Mouse (Mus musculus) CH12.LX (cell line): ENCODE measurements around the gene Hoxb5. TPM values are rescaled to one million over a fixed set of nuclear protein-coding genes. Genes with fewer than 3 reads are reported as not detected.

ENCODE experiments used
- DNase-seq: peaks from one replicate; pipeline ENCODE4 v3.0.0-alpha.2; 2013; ENCODE audit errors: extremely low read depth
- H3K27ac ChIP-seq: 2 replicates; pipeline ENCODE4 v1.5.1; 2012; ENCODE audit warnings: low read depth, mild to moderate bottlenecking, control low read depth, moderate library complexity; ENCODE audit not compliant: insufficient read depth
- H3K27me3 ChIP-seq: replicated peaks from 2 replicates; pipeline ENCODE3; 2012; ENCODE audit warnings: inconsistent platforms
- H3K36me3 ChIP-seq, 2 experiments: replicated peaks in 1 of 2; 2 replicates each; pipeline versions ENCODE3 to v1.6.1; 2012; ENCODE audit warnings: inconsistent platforms in 1 of 2, low read length in 1 of 2, mild to moderate bottlenecking in 1 of 2, mixed read lengths in 1 of 2, moderate library complexity in 1 of 2; ENCODE audit not compliant: control insufficient read depth in 1 of 2, insufficient read depth in 1 of 2
- H3K4me1 ChIP-seq, 2 experiments: 2 replicates each; pipeline ENCODE4 v1.6.1; 2012; ENCODE audit warnings: inconsistent platforms in 1 of 2, moderate library complexity in 1 of 2; ENCODE audit not compliant: insufficient read depth in 2 of 2, control insufficient read depth in 1 of 2
- H3K4me2 ChIP-seq: 2 replicates; pipeline ENCODE4 v1.6.1; 2012; ENCODE audit warnings: low read depth, mild to moderate bottlenecking, control low read depth; ENCODE audit not compliant: poor library complexity, insufficient read depth, severe bottlenecking
- H3K4me3 ChIP-seq, 3 experiments: fragments of 150-350 bp in 1 of 3; sonication (generic) in 1 of 3; replicated peaks in 1 of 3; 2 replicates each; pipeline versions ENCODE3 to v1.5.1; 2011 to 2012; ENCODE audit warnings: low read depth in 2 of 3, low read length in 2 of 3, mild to moderate bottlenecking in 2 of 3, moderate library complexity in 2 of 3, control low read depth in 1 of 3, improper control_type of control experiment in 1 of 3, inconsistent platforms in 1 of 3, mixed read lengths in 1 of 3; ENCODE audit not compliant: poor library complexity in 1 of 3
- H3K79me2 ChIP-seq: replicated peaks from 2 replicates; pipeline ENCODE4 v1.6.1; 2012; ENCODE audit warnings: mild to moderate bottlenecking, moderate library complexity; ENCODE audit not compliant: control insufficient read depth, poor library complexity, insufficient read depth, severe bottlenecking; ENCODE audit errors: extremely low read depth
- H3K9ac ChIP-seq: 2 replicates; pipeline ENCODE4 v1.6.1; 2012; ENCODE audit warnings: low read depth, mild to moderate bottlenecking, control low read depth, moderate library complexity; ENCODE audit not compliant: insufficient read depth
- H3K9me3 ChIP-seq: replicated peaks from 2 replicates; pipeline ENCODE3; 2012; ENCODE audit warnings: low read length, inconsistent platforms, mixed read lengths
- BHLHE40 ChIP-seq: IDR thresholded peaks from 2 replicates; pipeline ENCODE4 v1.6.1; 2011; ENCODE audit warnings: mild to moderate bottlenecking, low read depth, low read length, improper control_type of control experiment
- CHD1 ChIP-seq: IDR thresholded peaks from 2 replicates; pipeline ENCODE4 v1.6.1; 2012; ENCODE audit warnings: low read depth, low read length, improper control_type of control experiment, inconsistent platforms
- CHD2 ChIP-seq: IDR thresholded peaks from 2 replicates; pipeline ENCODE4 v1.6.1; 2011; ENCODE audit warnings: low read length, improper control_type of control experiment
- CTCF ChIP-seq, 2 experiments: IDR thresholded peaks in 1 of 2; conservative IDR thresholded peaks in 1 of 2; 2 replicates each; pipeline ENCODE4 v1.5.1; 2011 to 2012; ENCODE audit warnings: low read depth in 2 of 2, low read length in 2 of 2, improper control_type of control experiment in 1 of 2, inconsistent platforms in 1 of 2, mild to moderate bottlenecking in 1 of 2, moderate library complexity in 1 of 2
- E2F4 ChIP-seq: IDR thresholded peaks from 2 replicates; pipeline ENCODE4 v1.6.1; 2011; ENCODE audit warnings: low read depth, low read length, improper control_type of control experiment; ENCODE audit not compliant: insufficient replicate concordance
- ELF1 ChIP-seq: IDR thresholded peaks from 2 replicates; pipeline ENCODE4 v1.6.1; 2014; ENCODE audit warnings: low read depth, mild to moderate bottlenecking, inconsistent platforms, low read length, improper control_type of control experiment
- ETS1 ChIP-seq: conservative IDR thresholded peaks from 2 replicates; pipeline ENCODE4 v1.6.1; 2012; ENCODE audit warnings: low read depth, mild to moderate bottlenecking, inconsistent platforms, low read length, improper control_type of control experiment, moderate library complexity
- HCFC1 ChIP-seq: IDR thresholded peaks from 2 replicates; pipeline ENCODE4 v1.6.1; 2012; ENCODE audit warnings: low read depth, mild to moderate bottlenecking, inconsistent platforms, low read length, improper control_type of control experiment
- JUND ChIP-seq: conservative IDR thresholded peaks from 2 replicates; pipeline ENCODE4 v1.6.1; 2011; ENCODE audit warnings: low read depth, low read length, improper control_type of control experiment
- KAT2A ChIP-seq: IDR thresholded peaks from 2 replicates; pipeline ENCODE4 v1.6.1; 2012; ENCODE audit warnings: low read length, improper control_type of control experiment, inconsistent platforms; ENCODE audit not compliant: insufficient replicate concordance
- MAFK ChIP-seq: IDR thresholded peaks from 2 replicates; pipeline ENCODE4 v1.6.1; 2011; ENCODE audit warnings: low read length, improper control_type of control experiment; ENCODE audit not compliant: insufficient replicate concordance
- MEF2A ChIP-seq: IDR thresholded peaks from 2 replicates; pipeline ENCODE4 v1.6.1; 2014; ENCODE audit warnings: low read depth, mild to moderate bottlenecking, inconsistent platforms, low read length, improper control_type of control experiment, borderline replicate concordance
- MXI1 ChIP-seq: IDR thresholded peaks from 2 replicates; pipeline ENCODE4 v1.6.1; 2011; ENCODE audit warnings: mild to moderate bottlenecking, low read depth, low read length, improper control_type of control experiment
- MYC ChIP-seq: IDR thresholded peaks from 2 replicates; pipeline ENCODE4 v1.6.1; 2011; ENCODE audit warnings: low read depth, mild to moderate bottlenecking, improper control_type of control experiment, low read length
- PAX5 ChIP-seq: IDR thresholded peaks from 2 replicates; pipeline ENCODE4 v1.6.1; 2012; ENCODE audit warnings: low read length, inconsistent platforms, mixed read lengths
- POLR2AphosphoS2 ChIP-seq: IDR thresholded peaks from 2 replicates; pipeline ENCODE4 v1.6.1; 2011; ENCODE audit warnings: low read depth, low read length, improper control_type of control experiment
- RCOR1 ChIP-seq: conservative IDR thresholded peaks from 2 replicates; pipeline ENCODE4 v1.6.1; 2012; ENCODE audit warnings: low read depth, mild to moderate bottlenecking, inconsistent platforms, low read length, improper control_type of control experiment
- TBP ChIP-seq: conservative IDR thresholded peaks from 2 replicates; pipeline ENCODE4 v1.6.1; 2011; ENCODE audit warnings: low read depth, low read length, improper control_type of control experiment
- TCF12 ChIP-seq: IDR thresholded peaks from 2 replicates; pipeline ENCODE4 v1.6.1; 2014; ENCODE audit warnings: low read depth, mild to moderate bottlenecking, inconsistent platforms, low read length, improper control_type of control experiment
- UBTF ChIP-seq: IDR thresholded peaks from 2 replicates; pipeline ENCODE4 v1.6.1; 2012; ENCODE audit warnings: low read depth, mild to moderate bottlenecking, inconsistent platforms, low read length, improper control_type of control experiment, moderate library complexity
- USF1 ChIP-seq: IDR thresholded peaks from 2 replicates; pipeline ENCODE4 v1.6.1; 2014; ENCODE audit warnings: low read depth, mild to moderate bottlenecking, inconsistent platforms, low read length, improper control_type of control experiment
- ZC3H11A ChIP-seq: IDR thresholded peaks from 2 replicates; pipeline ENCODE4 v1.6.1; 2012; ENCODE audit warnings: low read depth, mild to moderate bottlenecking, inconsistent platforms, low read length, improper control_type of control experiment
- ZMIZ1 ChIP-seq: IDR thresholded peaks from 2 replicates; pipeline ENCODE4 v1.6.1; 2012; ENCODE audit warnings: low read depth, mild to moderate bottlenecking, inconsistent platforms, low read length, improper control_type of control experiment
- ZNF384 ChIP-seq: IDR thresholded peaks from 2 replicates; pipeline ENCODE4 v1.6.1; 2012; ENCODE audit warnings: low read depth, low read length, improper control_type of control experiment, inconsistent platforms
- dilution Hi-C: fragments of 300-500 bp; cut with MboI; formaldehyde crosslinking; loops from 2 replicates; pipeline ENCODE4 v1.14.3; 2020; ENCODE audit warnings: low sequenced_read_pairs; ENCODE audit not compliant: extremely low pct_unique_long_range_greater_than_20kb, extremely low pct_ligation_motif_present
- in situ Hi-C: fragments of 300-500 bp; cut with MboI; formaldehyde crosslinking; loops from 3 replicates; pipeline ENCODE4 v1.14.3; 2019; ENCODE audit warnings: low sequenced_read_pairs, low pct_ligation_motif_present, low pct_unique_long_range_greater_than_20kb, mixed read lengths
- polyA plus RNA-seq: library from polyadenylated mRNA; unstranded; fragments of >175 nt; gene quantifications from 2 replicates; pipeline ENCODE4 v1.2.1, GENCODE M21; 2012; ENCODE audit warnings: low read depth; ENCODE audit not compliant: insufficient read length
- total RNA-seq, 2 experiments: library from RNA; depleted of rRNA; stranded (reverse); fragments of 300-350 nt in 1 of 2; fragments of >200 nt in 1 of 2; gene quantifications; 2 replicates each; pipeline ENCODE4 v1.2.3; 2012 to 2014

Hoxb5 gene
- total and polyA plus RNA-seq, 3 experiments = 0.08 to 0.13 TPM; not detected in 1

- no peak for TF ChIP-seq PAX5
- TF ChIP-seq HCFC1 = peak; percentile 51
- TF ChIP-seq POLR2AphosphoS2 = no peak
- no peak for TF ChIP-seq CHD1
- peak; percentile 96 for TF ChIP-seq USF1
- TF ChIP-seq ETS1 = 0 out of 2 replicates have a peak, but pooled peaks have one; percentile 6
- no peak for TF ChIP-seq ZC3H11A
- TF ChIP-seq UBTF = peak; percentile 92
- TF ChIP-seq MAFK = no peak
- no peak for TF ChIP-seq RCOR1
- no peak for TF ChIP-seq E2F4
- 0 out of 2 replicates have a peak, but pooled peaks have one; percentile 43 for TF ChIP-seq ZMIZ1
- peak; percentile 15; the same call in 1 of the 2 replicates for TF ChIP-seq MXI1
- TF ChIP-seq JUND = no peak
- no peak for TF ChIP-seq MEF2A
- no peak for TF ChIP-seq MYC
Measured at GRCm38 (mm10) chr11:96318368-96319070, 15.4 kb downstream of the Hoxb5 start (continued).

GRCm38 (mm10) chr11:96319071-96319902 is 16.2 kb downstream of the Hoxb5 start:
- peaks cover 17% of the 10 kb centered on the region for H3K27me3 ChIP-seq
- H3K4me3 ChIP-seq = peak overlapping the region; percentile 69 to 82 (median 76)
- peak overlapping the region; percentile 96 for H3K9ac ChIP-seq

More at GRCm38 (mm10) chr11:96319071-96319902, 16.2 kb downstream of the Hoxb5 start:
- Histone ChIP-seq H3K4me1 (peaks cover 4 to 15% of the 10 kb centered on the region in 2 experiments; a peak in 2 of 4 replicates), H3K4me2 (peak overlapping the region; percentile 68), H3K27ac (no peak overlapping the region), H3K9me3 (no peaks in the 10 kb centered on the region), H3K79me2 (no peaks in the 10 kb centered on the region), H3K36me3 (peaks cover 0 to 11% of the 10 kb centered on the region in 2 experiments)
- dilution Hi-C loops (no loop called here), in situ Hi-C loops (loop anchor here (25.0 kb wide), 1 partner anchor 218 kb away; no protein-coding TSS in a partner anchor)
- DNase-seq = peak; percentile 34
- TF ChIP-seq TBP (no peak), ZNF384 (peak; percentile 50), KAT2A (no peak), CHD2 (peak; percentile 53), TCF12 (no peak), ELF1 (peak; percentile 36), MYC (no peak), HCFC1 (peak; percentile 28; the same call in 1 of the 2 replicates), E2F4 (no peak), CTCF (conservative IDR thresholded peaks at IDR 0.05 in 1 of 2, IDR thresholded peaks at IDR 0.05 in 1 of 2; ENCODE audit: low read depth in 2 of 2, low read length in 2 of 2) (no peak), JUND (no peak), BHLHE40 (peak; percentile 75)
